Mouse (Mus musculus): Measurements from ENCODE around the gene Adam33.

Adam33 gene

GRCm38 (mm10) chr2:131029065-131029935 is 34.3 kb downstream of the Adam33 start:
- DNase-seq (ENCODE audit: low spot score) = no peak

- DNase-seq (ENCODE audit: low spot score) = no peak
These were observed 36.7 kb downstream of the Adam33 start for GRCm38 (mm10) chr2:131026941-131027340.

- no peak for DNase-seq (ENCODE audit: low spot score)
These were observed 38.4 kb downstream of the Adam33 start for GRCm38 (mm10) chr2:131025230-131025629.

GRCm38 (mm10) chr2:131010566-131010965 is 53.0 kb downstream of the Adam33 start:
- DNase-seq (ENCODE audit: low spot score) = no peak

GRCm38 (mm10) chr2:131009123-131009522 is 54.5 kb downstream of the Adam33 start:
- no peak for DNase-seq (ENCODE audit: low spot score)

Measured in lung, postnatal 25 days (tissue).